1 mouse cellular context compared by ENCODE assay signal in genomic region chr6:85452816-85453215, GRCm38 (mm10).
TF ChIP-seq lines count a peak whose summit lies in the region.

No protein-coding gene starts in this region.

TF ChIP-seq in CH12.LX, 34 proteins besides CTCF, POLR2A, EP300 and RAD21:
- TF ChIP-seq IRF4 (IDR thresholded peaks at IDR 0.05; ENCODE audit: low read depth, low read length) (no peak), SIN3A (IDR thresholded peaks at IDR 0.05; ENCODE audit: low read length) (no peak), ZNF384 (IDR thresholded peaks at IDR 0.05; ENCODE audit: low read depth, low read length) (no peak), UBTF (IDR thresholded peaks at IDR 0.05; ENCODE audit: low read depth, low read length) (no peak), MAX (IDR thresholded peaks at IDR 0.05; ENCODE audit: low read length) (no peak), TBP (conservative IDR thresholded peaks at IDR 0.05; ENCODE audit: low read depth, low read length) (no peak), SMC3 (IDR thresholded peaks at IDR 0.05; ENCODE audit: low read depth, low read length) (no peak)
TF ChIP-seq in CH12.LX: peak in this region for 0.
